Mouse (Mus musculus) intestine, embryonic 16.5 days (tissue): Measurements from ENCODE around the gene Rheb. TPM values are rescaled to one million over a fixed set of nuclear protein-coding genes. Genes with fewer than 3 reads are reported as not detected.

Experiments
- ATAC-seq: fragments of 200-750 bp; cut with Nextera tagmentation; 2 replicates; pipeline ENCODE4 v1.8.0; 2017; ENCODE audit warnings: moderate TSS enrichment, moderate library complexity
- H3K27ac ChIP-seq: fragments of 300-500 bp; sonication (generic); 2 replicates; pipeline ENCODE4 v1.5.1; 2014; ENCODE audit warnings: mild to moderate bottlenecking, low read length
- H3K27me3 ChIP-seq: fragments of 300-500 bp; sonication (generic); replicated peaks from 2 replicates; pipeline ENCODE4 v1.6.1; 2014; ENCODE audit warnings: low read length, control low read depth, mixed read lengths; ENCODE audit not compliant: control insufficient read depth, insufficient read depth
- H3K36me3 ChIP-seq: fragments of 300-500 bp; sonication (generic); 2 replicates; pipeline ENCODE4 v1.6.1; 2014; ENCODE audit warnings: low read length, control low read depth; ENCODE audit not compliant: control insufficient read depth, insufficient read depth
- H3K4me1 ChIP-seq: fragments of 300-500 bp; sonication (generic); 2 replicates; pipeline ENCODE4 v1.6.1; 2014; ENCODE audit warnings: low read length, control low read depth, mixed read lengths; ENCODE audit not compliant: control insufficient read depth, insufficient read depth
- H3K4me2 ChIP-seq: fragments of 300-500 bp; sonication (generic); 2 replicates; pipeline ENCODE4 v1.6.1; 2014; ENCODE audit warnings: low read depth, low read length, control low read depth
- H3K4me3 ChIP-seq: fragments of 300-500 bp; sonication (generic); 2 replicates; pipeline ENCODE4 v1.5.1; 2014; ENCODE audit warnings: mild to moderate bottlenecking, low read length
- H3K9ac ChIP-seq: fragments of 300-500 bp; sonication (generic); 2 replicates; pipeline ENCODE4 v1.6.1; 2014; ENCODE audit warnings: low read depth, low read length
- H3K9me3 ChIP-seq: fragments of 300-500 bp; sonication (generic); 2 replicates; pipeline ENCODE4 v1.6.1; 2016; ENCODE audit warnings: low read length, control low read depth; ENCODE audit not compliant: control insufficient read depth
- WGBS: fragments of 180-500 bp; shearing (Covaris S2); extraction: QIAGEN DNeasy Blood & Tissue Kit; methylation state at CpG from one replicate; pipeline ENCODE4 v1.1.7; 2014; 5-methylcytosine and 5-hydroxymethylcytosine counted together
- polyA plus RNA-seq: library from polyadenylated mRNA; unstranded; fragments of >200 nt; fragmentation: Nextera tagmentation; extraction: Ambion mirVana; gene quantifications from 2 replicates; pipeline ENCODE4 v1.2.1, GENCODE M21; 2015

Gene Rheb
- polyA plus RNA-seq, 1 experiment from 2014 or later = 199 TPM

DNA sequence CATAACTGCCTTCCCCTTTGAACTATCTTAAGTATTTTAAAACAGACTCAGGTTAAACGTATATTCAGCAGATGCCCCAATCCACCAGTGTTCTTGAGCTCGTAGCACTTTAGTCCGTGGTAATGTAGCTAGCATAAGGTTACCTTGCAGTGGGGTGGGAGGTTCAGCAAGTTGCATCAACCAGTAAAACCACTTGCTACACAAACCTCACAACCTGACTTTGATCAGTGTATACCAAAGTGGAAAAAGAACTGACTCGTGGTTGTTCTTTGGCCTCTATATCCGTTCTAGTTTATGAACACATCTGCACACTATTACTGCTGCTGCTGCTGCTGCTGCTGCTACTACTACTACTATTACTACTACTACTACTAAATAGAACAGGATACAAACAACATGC lies 1.4 kb upstream of the Rheb start:
- Histone ChIP-seq H3K9ac (peak overlapping the region; percentile 68; the same call in 1 of the 2 replicates), H3K27me3 (no peaks in the 10 kb centered on the region), H3K4me1 (peaks cover 20% of the 10 kb centered on the region), H3K4me3 (no peak overlapping the region), H3K4me2 (no peak overlapping the region), H3K27ac (no peak overlapping the region), H3K36me3 (no peaks in the 10 kb centered on the region), H3K9me3 (no peaks in the 10 kb centered on the region)
- WGBS = 82% methylated on average over 5 of the region's 5 CpGs
- no peak for ATAC-seq

- Histone ChIP-seq H3K27ac (peak overlapping the region; percentile 93), H3K36me3 (no peaks in the 10 kb centered on the region), H3K27me3 (no peaks in the 10 kb centered on the region), H3K9ac (peak overlapping the region; percentile 68), H3K4me1 (peaks cover 25% of the 10 kb centered on the region), H3K4me3 (peak overlapping the region; percentile 95), H3K4me2 (peak overlapping the region; percentile 94), H3K9me3 (no peaks in the 10 kb centered on the region)
- peak; percentile 21 for ATAC-seq
- 2% methylated on average over 21 of the region's 21 CpGs for WGBS
Measured at GRCm38 (mm10) chr5:24843103-24843475, 665 bp upstream of the Rheb start.

GRCm38 (mm10) chr5:24841662-24842273 lies 656 bp downstream of the Rheb start:
- Histone ChIP-seq H3K4me1 (peaks cover 30% of the 10 kb centered on the region), H3K27me3 (no peaks in the 10 kb centered on the region), H3K4me3 (peak overlapping the region; percentile 95), H3K4me2 (peak overlapping the region; percentile 85), H3K9ac (peak overlapping the region; percentile 98), H3K9me3 (no peaks in the 10 kb centered on the region), H3K36me3 (no peaks in the 10 kb centered on the region), H3K27ac (peak overlapping the region; percentile 100)
- WGBS = under 1% methylated on average over 50 of the region's 50 CpGs
- ATAC-seq = peak; percentile 5

- peak overlapping the region; percentile 98 for H3K9ac ChIP-seq
- peak overlapping the region; percentile 95 for H3K4me3 ChIP-seq
- H3K4me1 ChIP-seq = peaks cover 30% of the 10 kb centered on the region
- peak overlapping the region; percentile 85 for H3K4me2 ChIP-seq
- no peaks in the 10 kb centered on the region for H3K9me3 ChIP-seq
- 8% methylated on average over 11 of the region's 11 CpGs for WGBS
- no peak for ATAC-seq
- H3K27me3 ChIP-seq = no peaks in the 10 kb centered on the region
- H3K36me3 ChIP-seq = no peaks in the 10 kb centered on the region
- H3K27ac ChIP-seq = no peak overlapping the region; the same call in 1 of the 2 replicates
Measured at GRCm38 (mm10) chr5:24840975-24841431, 1.4 kb downstream of the Rheb start.

- no peaks in the 10 kb centered on the region for H3K36me3 ChIP-seq
- H3K4me2 ChIP-seq = no peak overlapping the region
- no peaks in the 10 kb centered on the region for H3K27me3 ChIP-seq
- peaks cover 21% of the 10 kb centered on the region for H3K4me1 ChIP-seq
- 69% methylated on average over 5 of the region's 5 CpGs for WGBS
- no peak overlapping the region for H3K9ac ChIP-seq
- H3K9me3 ChIP-seq = no peaks in the 10 kb centered on the region
- H3K27ac ChIP-seq = no peak overlapping the region
- no peak overlapping the region for H3K4me3 ChIP-seq
- ATAC-seq = no peak
Measured at GRCm38 (mm10) chr5:24834491-24834890, 7.9 kb downstream of the Rheb start.

DNA sequence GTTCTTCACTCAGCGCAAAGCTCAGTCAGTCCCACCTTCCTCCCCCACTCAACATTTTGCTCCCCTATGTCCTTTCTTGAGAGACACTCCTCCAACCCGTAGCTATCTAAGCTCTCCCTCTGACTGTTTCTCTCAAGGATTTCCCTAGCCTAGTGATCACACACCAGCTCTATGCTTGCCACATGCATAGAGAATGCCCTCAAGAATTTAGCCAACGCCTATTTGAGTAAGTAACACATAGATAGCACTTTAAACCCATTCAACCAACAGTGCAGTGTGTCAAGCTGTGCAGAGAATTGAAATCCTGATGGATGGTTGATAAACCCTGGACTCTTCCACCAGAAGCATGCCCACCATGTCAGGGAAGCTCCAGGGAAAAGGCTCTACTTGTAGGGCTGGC lies 10.5 kb downstream of the Rheb start:
- ATAC-seq = no peak
- WGBS = 72% methylated on average over 3 of the region's 3 CpGs
- no peaks in the 10 kb centered on the region for H3K9me3 ChIP-seq
- no peak overlapping the region for H3K4me2 ChIP-seq
- H3K9ac ChIP-seq = no peak overlapping the region
- no peaks in the 10 kb centered on the region for H3K27me3 ChIP-seq
- no peak overlapping the region for H3K4me3 ChIP-seq
- no peak overlapping the region for H3K27ac ChIP-seq
- peaks cover 26% of the 10 kb centered on the region for H3K4me1 ChIP-seq
- no peaks in the 10 kb centered on the region for H3K36me3 ChIP-seq

GRCm38 (mm10) chr5:24828446-24828845 lies 14.0 kb downstream of the Rheb start:
- Histone ChIP-seq H3K4me2 (no peak overlapping the region), H3K4me1 (peaks cover 45% of the 10 kb centered on the region), H3K27me3 (no peaks in the 10 kb centered on the region), H3K27ac (no peak overlapping the region), H3K4me3 (no peak overlapping the region), H3K9ac (no peak overlapping the region), H3K36me3 (no peaks in the 10 kb centered on the region), H3K9me3 (no peaks in the 10 kb centered on the region)
- ATAC-seq = peak; percentile 38; the same call in 1 of the 2 replicates
- 90% methylated on average over 3 of the region's 3 CpGs for WGBS

DNA sequence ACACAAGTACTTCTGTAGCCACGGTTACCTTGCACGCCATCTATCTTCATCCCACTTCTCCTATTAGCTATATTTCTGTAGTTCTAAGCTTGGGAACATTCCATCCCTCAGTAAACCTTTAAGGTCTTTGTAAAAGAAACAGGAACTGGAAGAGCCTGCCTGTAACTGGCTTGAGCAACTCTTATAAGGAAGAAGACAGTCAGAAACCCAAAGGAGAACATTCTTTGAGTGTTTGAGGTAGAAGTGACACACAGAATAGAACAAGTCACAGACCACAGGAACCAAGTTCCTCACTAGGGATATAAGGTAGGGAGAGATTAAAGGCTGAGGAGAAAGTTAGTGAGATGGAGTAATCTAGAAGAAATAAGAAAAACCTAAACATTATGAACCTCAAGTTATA lies 15.3 kb downstream of the Rheb start:
- no peak for ATAC-seq
- peaks cover 41% of the 10 kb centered on the region for H3K4me1 ChIP-seq
- no peak overlapping the region for H3K4me3 ChIP-seq
- no peak overlapping the region for H3K27ac ChIP-seq
- H3K9ac ChIP-seq = no peak overlapping the region
- WGBS = 88% methylated on average over 2 of the region's 2 CpGs
- H3K36me3 ChIP-seq = no peaks in the 10 kb centered on the region
- H3K9me3 ChIP-seq = no peaks in the 10 kb centered on the region
- no peak overlapping the region for H3K4me2 ChIP-seq
- H3K27me3 ChIP-seq = no peaks in the 10 kb centered on the region

DNA sequence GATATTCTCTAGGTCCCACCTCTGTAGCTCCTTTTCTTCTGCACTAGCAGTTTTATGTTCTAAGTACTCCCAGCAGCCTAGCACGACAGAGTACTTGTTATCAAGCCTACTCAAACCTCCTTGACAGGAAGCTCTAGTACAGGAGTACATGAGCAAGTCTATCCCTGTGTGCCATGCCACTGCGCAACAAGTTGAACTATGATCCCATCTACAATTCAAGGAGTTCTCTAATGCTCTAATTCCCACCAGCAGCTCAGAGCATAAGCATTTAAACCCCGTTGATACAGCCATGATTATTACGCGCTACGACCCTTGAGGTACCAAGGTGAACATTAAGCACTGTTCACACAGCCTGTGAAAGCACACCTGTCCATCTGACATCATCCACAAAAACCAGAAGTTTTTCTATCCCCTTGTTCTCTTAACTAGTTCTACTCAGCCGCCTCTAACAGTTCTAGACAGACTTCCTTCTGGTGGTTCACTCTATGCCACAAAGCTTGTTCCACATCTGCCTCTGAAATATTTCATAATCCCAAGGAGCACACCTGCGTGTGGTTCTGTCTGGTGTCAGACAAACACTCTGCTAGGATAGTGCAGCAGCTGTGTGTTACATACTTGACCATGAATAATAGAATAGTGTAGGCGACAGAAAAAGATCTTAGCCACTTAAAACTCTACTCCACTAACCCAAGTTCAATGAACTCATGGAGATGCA lies 16.2 kb downstream of the Rheb start:
- H3K4me3 ChIP-seq = no peak overlapping the region
- 77% methylated on average over 9 of the region's 9 CpGs for WGBS
- no peak overlapping the region for H3K4me2 ChIP-seq
- peak overlapping the region; percentile 29; the same call in 1 of the 2 replicates for H3K27ac ChIP-seq
- H3K4me1 ChIP-seq = peaks cover 42% of the 10 kb centered on the region
- no peaks in the 10 kb centered on the region for H3K36me3 ChIP-seq
- peak; percentile 66 for ATAC-seq
- H3K27me3 ChIP-seq = no peaks in the 10 kb centered on the region
- H3K9ac ChIP-seq = no peak overlapping the region
- no peaks in the 10 kb centered on the region for H3K9me3 ChIP-seq
